Mouse (Mus musculus): ENCODE measurements around the gene Slc47a2. TPM values are rescaled to one million over a fixed set of nuclear protein-coding genes. Genes with fewer than 3 reads are reported as not detected.

Slc47a2 gene
- polyA plus RNA-seq, 1 experiment from 2014 or later = 0.10 TPM

GRCm38 (mm10) chr11:61364096-61364495 lies 21.4 kb upstream of the Slc47a2 start:
- H3K9ac ChIP-seq = no peak overlapping the region
- no peak overlapping the region for H3K4me2 ChIP-seq
- ATAC-seq (replicated peaks; ENCODE audit: insufficient number of reproducible peaks, insufficient read depth, low FRiP score, low read depth) = no peak
- no peaks in the 10 kb centered on the region for H3K9me3 ChIP-seq (replicated peaks)
- H3K27me3 ChIP-seq = no peaks in the 10 kb centered on the region
- no peak overlapping the region for H3K27ac ChIP-seq
- no peak overlapping the region for H3K4me3 ChIP-seq
- 86% methylated on average over 6 of the region's 6 CpGs for WGBS
- H3K36me3 ChIP-seq = no peaks in the 10 kb centered on the region
- H3K4me1 ChIP-seq (replicated peaks) = peaks cover 34% of the 10 kb centered on the region

GRCm38 (mm10) chr11:61361515-61362190 lies 19.0 kb upstream of the Slc47a2 start:
- ATAC-seq (replicated peaks; ENCODE audit: insufficient number of reproducible peaks, insufficient read depth, low FRiP score, low read depth) = no peak
- H3K4me2 ChIP-seq = no peak overlapping the region
- H3K9ac ChIP-seq = no peak overlapping the region
- no peak overlapping the region for H3K4me3 ChIP-seq
- peak overlapping the region; percentile 61 for H3K27ac ChIP-seq
- no peaks in the 10 kb centered on the region for H3K9me3 ChIP-seq (replicated peaks)
- H3K36me3 ChIP-seq = no peaks in the 10 kb centered on the region
- H3K27me3 ChIP-seq = 0 out of 2 replicates have a peak, but pooled peaks cover 3% of the 10 kb centered on the region
- peaks cover 21% of the 10 kb centered on the region for H3K4me1 ChIP-seq (replicated peaks)
- WGBS = 63% methylated on average over 11 of the region's 11 CpGs

- WGBS = 80% methylated on average over 9 of the region's 9 CpGs
- H3K27me3 ChIP-seq = 0 out of 2 replicates have a peak, but pooled peaks cover 3% of the 10 kb centered on the region
- H3K9ac ChIP-seq = no peak overlapping the region
- no peaks in the 10 kb centered on the region for H3K9me3 ChIP-seq (replicated peaks)
- no peak overlapping the region for H3K27ac ChIP-seq
- no peak overlapping the region for H3K4me3 ChIP-seq
- ATAC-seq (replicated peaks; ENCODE audit: insufficient number of reproducible peaks, insufficient read depth, low FRiP score, low read depth) = no peak
- no peak overlapping the region for H3K4me2 ChIP-seq
- no peaks in the 10 kb centered on the region for H3K36me3 ChIP-seq
- H3K4me1 ChIP-seq (replicated peaks) = peaks cover 4% of the 10 kb centered on the region
These were observed 13.9 kb upstream of the Slc47a2 start for GRCm38 (mm10) chr11:61356600-61356999.

GRCm38 (mm10) chr11:61356111-61356510 lies 13.5 kb upstream of the Slc47a2 start:
- Histone ChIP-seq H3K9me3 (replicated peaks) (no peaks in the 10 kb centered on the region), H3K4me3 (no peak overlapping the region), H3K9ac (no peak overlapping the region), H3K27ac (no peak overlapping the region), H3K27me3 (0 out of 2 replicates have a peak, but pooled peaks cover 3% of the 10 kb centered on the region), H3K36me3 (no peaks in the 10 kb centered on the region), H3K4me2 (no peak overlapping the region), H3K4me1 (replicated peaks) (no peaks in the 10 kb centered on the region)
- WGBS = 83% methylated on average over 6 of the region's 6 CpGs
- no peak for ATAC-seq (replicated peaks; ENCODE audit: insufficient number of reproducible peaks, insufficient read depth, low FRiP score, low read depth)

GRCm38 (mm10) chr11:61355351-61355750 lies 12.7 kb upstream of the Slc47a2 start:
- 80% methylated on average over 5 of the region's 5 CpGs for WGBS
- Histone ChIP-seq H3K27me3 (0 out of 2 replicates have a peak, but pooled peaks cover 3% of the 10 kb centered on the region), H3K4me3 (no peak overlapping the region), H3K4me1 (replicated peaks) (no peaks in the 10 kb centered on the region), H3K36me3 (no peaks in the 10 kb centered on the region), H3K9ac (no peak overlapping the region), H3K4me2 (no peak overlapping the region), H3K27ac (no peak overlapping the region), H3K9me3 (replicated peaks) (no peaks in the 10 kb centered on the region)
- ATAC-seq (replicated peaks; ENCODE audit: insufficient number of reproducible peaks, insufficient read depth, low FRiP score, low read depth) = no peak

- Histone ChIP-seq H3K36me3 (no peaks in the 10 kb centered on the region), H3K9ac (no peak overlapping the region), H3K9me3 (replicated peaks) (no peaks in the 10 kb centered on the region), H3K4me2 (no peak overlapping the region), H3K27me3 (0 out of 2 replicates have a peak, but pooled peaks cover 3% of the 10 kb centered on the region), H3K27ac (no peak overlapping the region), H3K4me1 (replicated peaks) (no peaks in the 10 kb centered on the region), H3K4me3 (no peak overlapping the region)
- ATAC-seq (replicated peaks; ENCODE audit: insufficient number of reproducible peaks, insufficient read depth, low FRiP score, low read depth) = no peak
- 82% methylated on average over 6 of the region's 6 CpGs for WGBS
These were observed 11.7 kb upstream of the Slc47a2 start for GRCm38 (mm10) chr11:61354346-61354745.

GRCm38 (mm10) chr11:61353038-61353437 lies 10.4 kb upstream of the Slc47a2 start:
- ATAC-seq (replicated peaks; ENCODE audit: insufficient number of reproducible peaks, insufficient read depth, low FRiP score, low read depth) = no peak
- WGBS = 73% methylated on average over 2 of the region's 2 CpGs
- Histone ChIP-seq H3K36me3 (no peaks in the 10 kb centered on the region), H3K9me3 (replicated peaks) (no peaks in the 10 kb centered on the region), H3K27ac (no peak overlapping the region), H3K4me1 (replicated peaks) (no peaks in the 10 kb centered on the region), H3K4me3 (no peak overlapping the region), H3K4me2 (no peak overlapping the region), H3K9ac (no peak overlapping the region), H3K27me3 (no peaks in the 10 kb centered on the region)

GRCm38 (mm10) chr11:61352138-61352651 lies 9.5 kb upstream of the Slc47a2 start:
- 58% methylated on average over 9 of the region's 9 CpGs for WGBS
- Histone ChIP-seq H3K9ac (no peak overlapping the region), H3K27ac (no peak overlapping the region), H3K4me2 (no peak overlapping the region), H3K4me3 (no peak overlapping the region), H3K36me3 (no peaks in the 10 kb centered on the region), H3K9me3 (replicated peaks) (no peaks in the 10 kb centered on the region), H3K4me1 (replicated peaks) (no peaks in the 10 kb centered on the region), H3K27me3 (no peaks in the 10 kb centered on the region)
- no peak for ATAC-seq (replicated peaks; ENCODE audit: insufficient number of reproducible peaks, insufficient read depth, low FRiP score, low read depth)

GRCm38 (mm10) chr11:61349337-61349736 lies 6.7 kb upstream of the Slc47a2 start:
- no peak overlapping the region for H3K4me2 ChIP-seq
- no peaks in the 10 kb centered on the region for H3K9me3 ChIP-seq (replicated peaks)
- H3K27ac ChIP-seq = no peak overlapping the region
- peaks cover 3% of the 10 kb centered on the region; the same call in 1 of the 2 replicates for H3K27me3 ChIP-seq
- H3K4me3 ChIP-seq = no peak overlapping the region
- H3K9ac ChIP-seq = no peak overlapping the region
- no peaks in the 10 kb centered on the region for H3K4me1 ChIP-seq (replicated peaks)
- WGBS = 11% methylated on average over 8 of the region's 8 CpGs
- ATAC-seq (replicated peaks; ENCODE audit: insufficient number of reproducible peaks, insufficient read depth, low FRiP score, low read depth) = no peak
- H3K36me3 ChIP-seq = no peaks in the 10 kb centered on the region

GRCm38 (mm10) chr11:61346133-61346532 lies 3.5 kb upstream of the Slc47a2 start:
- no peak overlapping the region for H3K9ac ChIP-seq

GRCm38 (mm10) chr11:61341971-61342370 lies 689 bp downstream of the Slc47a2 start:
- ATAC-seq (replicated peaks; ENCODE audit: insufficient number of reproducible peaks, insufficient read depth, low FRiP score, low read depth) = no peak
- peaks cover 30% of the 10 kb centered on the region for H3K27me3 ChIP-seq
- peaks cover 12% of the 10 kb centered on the region for H3K4me1 ChIP-seq (replicated peaks)
- no peak overlapping the region for H3K27ac ChIP-seq
- H3K36me3 ChIP-seq = no peaks in the 10 kb centered on the region
- peak overlapping the region; percentile 43 for H3K4me3 ChIP-seq
- no peak overlapping the region for H3K9ac ChIP-seq
- H3K9me3 ChIP-seq (replicated peaks) = no peaks in the 10 kb centered on the region
- H3K4me2 ChIP-seq = peak overlapping the region; percentile 69
- whole genome bisulfite sequencing = 18% methylated on average over 10 of the region's 10 CpGs

More at GRCm38 (mm10) chr11:61346133-61346532, 3.5 kb upstream of the Slc47a2 start:
- ATAC-seq (replicated peaks; ENCODE audit: insufficient number of reproducible peaks, insufficient read depth, low FRiP score, low read depth) = no peak
- Histone ChIP-seq H3K36me3 (no peaks in the 10 kb centered on the region), H3K4me1 (replicated peaks) (peaks cover 12% of the 10 kb centered on the region), H3K27ac (no peak overlapping the region), H3K4me2 (no peak overlapping the region), H3K27me3 (peaks cover 23% of the 10 kb centered on the region), H3K9me3 (replicated peaks) (no peaks in the 10 kb centered on the region), H3K4me3 (no peak overlapping the region)
- WGBS = 65% methylated on average over 8 of the region's 8 CpGs

- peaks cover 12% of the 10 kb centered on the region for H3K4me1 ChIP-seq (replicated peaks)
- no peak for ATAC-seq (replicated peaks; ENCODE audit: insufficient number of reproducible peaks, insufficient read depth, low FRiP score, low read depth)
- no peak overlapping the region for H3K27ac ChIP-seq
- no peaks in the 10 kb centered on the region for H3K9me3 ChIP-seq (replicated peaks)
- WGBS = 70% methylated on average over 4 of the region's 4 CpGs
- no peak overlapping the region for H3K4me2 ChIP-seq
- no peak overlapping the region for H3K4me3 ChIP-seq
- H3K9ac ChIP-seq = no peak overlapping the region
- H3K27me3 ChIP-seq = peaks cover 30% of the 10 kb centered on the region
- no peaks in the 10 kb centered on the region for H3K36me3 ChIP-seq
These were observed 1.4 kb downstream of the Slc47a2 start for GRCm38 (mm10) chr11:61341233-61341632.
